Mouse (Mus musculus): Measurements from ENCODE around the gene Trim59. TPM values are rescaled to one million over a fixed set of nuclear protein-coding genes. Genes with fewer than 3 reads are reported as not detected.

The Trim59 gene
- polyA plus RNA-seq (2014; fragmentation: Nextera tagmentation; extraction: Ambion mirVana), result 28.0 and 35.7 TPM in 2 replicates

- Histone ChIP-seq H3K27me3 (ENCODE audit: control insufficient read depth, insufficient read depth, low read length) (no peaks in the 10 kb centered on the region), H3K4me1 (ENCODE audit: control insufficient read depth, insufficient read depth, low read length) (0 out of 2 replicates have a peak, but pooled peaks cover 3% of the 10 kb centered on the region), H3K4me2 (ENCODE audit: low read depth, low read length) (peak within 1 kb of the TSS; percentile 93), H3K9ac (replicated peaks; ENCODE audit: low read depth, low read length) (peak within 1 kb of the TSS; percentile 88), H3K36me3 (ENCODE audit: control insufficient read depth, insufficient read depth, low read length) (no peaks in the 10 kb centered on the region), H3K9me3 (ENCODE audit: control insufficient read depth, low read length) (no peaks in the 10 kb centered on the region), H3K27ac (ENCODE audit: low read depth, low read length) (peak within 1 kb of the TSS; percentile 84), H3K4me3 (ENCODE audit: low read depth, low read length) (peak within 1 kb of the TSS; percentile 79)
- WGBS, result under 1% methylated on average over 73 of the region's 80 CpGs
- peak; percentile 98 for ATAC-seq (ENCODE audit: low read depth)
These were observed at the start of gene Trim59 for GRCm38 (mm10) chr3:69044645-69045399. Trim59 (minus strand) TSS chr3:69044755.

DNA sequence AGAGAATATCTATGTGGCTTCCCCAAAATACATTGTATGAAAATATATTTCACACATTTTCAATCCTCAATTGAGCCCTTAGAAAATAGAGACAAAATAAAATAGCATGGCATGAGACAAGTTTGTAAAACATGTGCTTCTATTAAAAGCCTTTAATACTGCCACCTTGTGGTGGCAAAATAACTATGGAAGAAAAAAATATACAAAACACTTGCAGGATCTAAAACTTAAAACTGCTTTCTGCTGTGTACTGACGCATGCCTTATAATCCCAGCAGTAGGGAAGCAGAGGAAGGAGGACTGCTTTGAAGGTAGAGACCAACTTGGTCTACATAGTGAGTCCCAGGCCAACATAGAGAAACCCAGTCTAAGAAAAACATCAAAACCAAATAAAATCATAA is 19.4 kb upstream of the Trim59 start:
- ATAC-seq (ENCODE audit: low read depth), result no peak
- H3K4me1 ChIP-seq (ENCODE audit: control insufficient read depth, insufficient read depth, low read length), result no peaks in the 10 kb centered on the region
- no peaks in the 10 kb centered on the region for H3K36me3 ChIP-seq (ENCODE audit: control insufficient read depth, insufficient read depth, low read length)
- no peaks in the 10 kb centered on the region for H3K9me3 ChIP-seq (ENCODE audit: control insufficient read depth, low read length)
- no peak overlapping the region for H3K27ac ChIP-seq (ENCODE audit: low read depth, low read length)
- 64% methylated on average over 1 of the region's 1 CpGs for WGBS
- H3K9ac ChIP-seq (replicated peaks; ENCODE audit: low read depth, low read length), result no peak overlapping the region
- no peak overlapping the region for H3K4me2 ChIP-seq (ENCODE audit: low read depth, low read length)
- H3K27me3 ChIP-seq (ENCODE audit: control insufficient read depth, insufficient read depth, low read length), result no peaks in the 10 kb centered on the region
- no peak overlapping the region for H3K4me3 ChIP-seq (ENCODE audit: low read depth, low read length)

DNA sequence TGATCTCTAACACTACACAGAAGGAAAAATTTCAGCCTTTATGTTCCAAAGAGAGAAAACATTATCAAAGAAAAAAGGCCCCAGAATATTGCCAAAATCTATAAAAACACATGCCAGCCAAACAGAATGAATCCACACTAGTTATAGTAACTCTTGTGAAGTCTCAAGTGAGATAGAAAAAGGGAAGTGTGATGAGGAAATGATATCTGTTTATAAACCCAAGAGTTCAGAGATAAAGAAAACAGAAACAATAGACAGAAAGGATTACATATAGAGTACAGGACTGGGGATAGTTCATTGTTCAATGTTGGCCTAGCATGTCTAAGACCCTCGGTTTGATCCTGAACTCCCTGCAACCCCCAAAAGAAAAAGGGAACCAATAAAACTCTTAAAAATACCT is 18.2 kb upstream of the Trim59 start:
- no peak overlapping the region for H3K27ac ChIP-seq (ENCODE audit: low read depth, low read length)
- H3K9ac ChIP-seq (replicated peaks; ENCODE audit: low read depth, low read length), result no peak overlapping the region
- no peaks in the 10 kb centered on the region for H3K36me3 ChIP-seq (ENCODE audit: control insufficient read depth, insufficient read depth, low read length)
- no peaks in the 10 kb centered on the region for H3K4me1 ChIP-seq (ENCODE audit: control insufficient read depth, insufficient read depth, low read length)
- no peak for ATAC-seq (ENCODE audit: low read depth)
- no peak overlapping the region for H3K4me3 ChIP-seq (ENCODE audit: low read depth, low read length)
- no peaks in the 10 kb centered on the region for H3K9me3 ChIP-seq (ENCODE audit: control insufficient read depth, low read length)
- no peak overlapping the region for H3K4me2 ChIP-seq (ENCODE audit: low read depth, low read length)
- H3K27me3 ChIP-seq (ENCODE audit: control insufficient read depth, insufficient read depth, low read length), result no peaks in the 10 kb centered on the region
- WGBS, result 89% methylated on average over 1 of the region's 1 CpGs

DNA sequence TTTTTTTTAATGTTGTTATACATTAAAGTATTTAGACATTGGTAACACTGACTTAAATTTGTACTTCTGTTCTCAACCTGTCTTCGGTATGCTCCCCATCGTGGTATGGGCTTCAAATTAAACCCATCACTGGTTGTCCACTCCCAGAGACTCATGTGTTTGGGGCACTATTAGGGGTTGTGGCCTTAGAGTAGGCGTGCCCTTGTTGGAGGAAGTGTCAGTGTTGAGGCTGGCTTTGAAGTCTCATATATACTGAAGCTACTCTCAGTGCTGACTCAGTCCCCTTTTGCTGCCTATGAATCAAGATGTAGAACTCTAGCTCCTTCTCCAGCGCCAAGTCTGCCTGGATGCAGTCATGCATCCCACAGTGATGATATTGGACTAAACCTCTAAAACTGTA is 16.1 kb upstream of the Trim59 start:
- Histone ChIP-seq H3K9ac (replicated peaks; ENCODE audit: low read depth, low read length) (no peak overlapping the region), H3K4me2 (ENCODE audit: low read depth, low read length) (no peak overlapping the region), H3K27ac (ENCODE audit: low read depth, low read length) (no peak overlapping the region), H3K36me3 (ENCODE audit: control insufficient read depth, insufficient read depth, low read length) (no peaks in the 10 kb centered on the region), H3K9me3 (ENCODE audit: control insufficient read depth, low read length) (no peaks in the 10 kb centered on the region), H3K4me3 (ENCODE audit: low read depth, low read length) (no peak overlapping the region), H3K27me3 (ENCODE audit: control insufficient read depth, insufficient read depth, low read length) (no peaks in the 10 kb centered on the region), H3K4me1 (ENCODE audit: control insufficient read depth, insufficient read depth, low read length) (no peaks in the 10 kb centered on the region)
- WGBS, result 97% methylated on average over 4 of the region's 4 CpGs
- ATAC-seq (ENCODE audit: low read depth), result no peak

- no peak for ATAC-seq (ENCODE audit: low read depth)
- WGBS, result 89% methylated on average over 3 of the region's 3 CpGs
- no peak overlapping the region for H3K27ac ChIP-seq (ENCODE audit: low read depth, low read length)
These were observed 11.3 kb upstream of the Trim59 start for GRCm38 (mm10) chr3:69055871-69056270.

GRCm38 (mm10) chr3:69054760-69055432 is 10.3 kb upstream of the Trim59 start:
- Histone ChIP-seq H3K27me3 (ENCODE audit: control insufficient read depth, insufficient read depth, low read length) (no peaks in the 10 kb centered on the region), H3K9me3 (ENCODE audit: control insufficient read depth, low read length) (no peaks in the 10 kb centered on the region), H3K4me1 (ENCODE audit: control insufficient read depth, insufficient read depth, low read length) (no peaks in the 10 kb centered on the region), H3K36me3 (ENCODE audit: control insufficient read depth, insufficient read depth, low read length) (no peaks in the 10 kb centered on the region), H3K27ac (ENCODE audit: low read depth, low read length) (no peak overlapping the region), H3K4me3 (ENCODE audit: low read depth, low read length) (no peak overlapping the region), H3K9ac (replicated peaks; ENCODE audit: low read depth, low read length) (no peak overlapping the region), H3K4me2 (ENCODE audit: low read depth, low read length) (no peak overlapping the region)
- ATAC-seq (ENCODE audit: low read depth), result no peak
- 93% methylated on average over 7 of the region's 7 CpGs for WGBS

More at GRCm38 (mm10) chr3:69055871-69056270, 11.3 kb upstream of the Trim59 start:
- H3K9me3 ChIP-seq (ENCODE audit: control insufficient read depth, low read length), result no peaks in the 10 kb centered on the region
- no peaks in the 10 kb centered on the region for H3K27me3 ChIP-seq (ENCODE audit: control insufficient read depth, insufficient read depth, low read length)
- H3K9ac ChIP-seq (replicated peaks; ENCODE audit: low read depth, low read length), result no peak overlapping the region
- H3K36me3 ChIP-seq (ENCODE audit: control insufficient read depth, insufficient read depth, low read length), result no peaks in the 10 kb centered on the region
- no peak overlapping the region for H3K4me3 ChIP-seq (ENCODE audit: low read depth, low read length)
- no peaks in the 10 kb centered on the region for H3K4me1 ChIP-seq (ENCODE audit: control insufficient read depth, insufficient read depth, low read length)
- H3K4me2 ChIP-seq (ENCODE audit: low read depth, low read length), result no peak overlapping the region

- Histone ChIP-seq H3K9ac (replicated peaks; ENCODE audit: low read depth, low read length) (no peak overlapping the region), H3K27me3 (ENCODE audit: control insufficient read depth, insufficient read depth, low read length) (no peaks in the 10 kb centered on the region), H3K4me2 (ENCODE audit: low read depth, low read length) (no peak overlapping the region), H3K9me3 (ENCODE audit: control insufficient read depth, low read length) (no peaks in the 10 kb centered on the region), H3K36me3 (ENCODE audit: control insufficient read depth, insufficient read depth, low read length) (no peaks in the 10 kb centered on the region), H3K27ac (ENCODE audit: low read depth, low read length) (no peak overlapping the region), H3K4me3 (ENCODE audit: low read depth, low read length) (no peak overlapping the region), H3K4me1 (ENCODE audit: control insufficient read depth, insufficient read depth, low read length) (no peaks in the 10 kb centered on the region)
- WGBS, result 92% methylated on average over 11 of the region's 11 CpGs
- no peak for ATAC-seq (ENCODE audit: low read depth)
These were observed 7.3 kb upstream of the Trim59 start for GRCm38 (mm10) chr3:69051894-69052293.

DNA sequence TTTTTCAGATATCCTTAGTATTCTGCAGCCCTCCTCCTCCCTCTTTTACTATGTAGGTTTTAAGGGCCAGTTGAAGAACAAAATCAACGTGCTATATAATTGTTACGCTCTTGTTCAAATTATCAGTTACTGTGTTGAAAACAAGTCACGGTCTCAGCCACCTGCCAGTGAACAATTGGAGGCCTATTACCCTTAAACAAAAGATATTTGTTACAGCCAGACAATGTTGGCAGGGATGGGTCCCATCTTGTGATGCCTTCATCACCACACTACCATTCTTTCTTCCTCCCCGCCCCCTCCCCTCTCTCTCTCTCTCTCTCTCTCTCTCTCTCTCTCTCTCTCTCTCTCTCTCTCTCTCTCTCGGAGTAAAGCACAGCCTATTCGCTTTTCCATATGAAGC is 4.5 kb upstream of the Trim59 start:
- WGBS, result 54% methylated on average over 6 of the region's 6 CpGs
- H3K9me3 ChIP-seq (ENCODE audit: control insufficient read depth, low read length), result no peaks in the 10 kb centered on the region
- H3K4me3 ChIP-seq (ENCODE audit: low read depth, low read length), result no peak overlapping the region
- H3K27ac ChIP-seq (ENCODE audit: low read depth, low read length), result no peak overlapping the region
- ATAC-seq (ENCODE audit: low read depth), result no peak
- no peaks in the 10 kb centered on the region for H3K27me3 ChIP-seq (ENCODE audit: control insufficient read depth, insufficient read depth, low read length)
- no peak overlapping the region for H3K4me2 ChIP-seq (ENCODE audit: low read depth, low read length)
- no peaks in the 10 kb centered on the region for H3K4me1 ChIP-seq (ENCODE audit: control insufficient read depth, insufficient read depth, low read length)
- no peak overlapping the region for H3K9ac ChIP-seq (replicated peaks; ENCODE audit: low read depth, low read length)
- H3K36me3 ChIP-seq (ENCODE audit: control insufficient read depth, insufficient read depth, low read length), result no peaks in the 10 kb centered on the region

DNA sequence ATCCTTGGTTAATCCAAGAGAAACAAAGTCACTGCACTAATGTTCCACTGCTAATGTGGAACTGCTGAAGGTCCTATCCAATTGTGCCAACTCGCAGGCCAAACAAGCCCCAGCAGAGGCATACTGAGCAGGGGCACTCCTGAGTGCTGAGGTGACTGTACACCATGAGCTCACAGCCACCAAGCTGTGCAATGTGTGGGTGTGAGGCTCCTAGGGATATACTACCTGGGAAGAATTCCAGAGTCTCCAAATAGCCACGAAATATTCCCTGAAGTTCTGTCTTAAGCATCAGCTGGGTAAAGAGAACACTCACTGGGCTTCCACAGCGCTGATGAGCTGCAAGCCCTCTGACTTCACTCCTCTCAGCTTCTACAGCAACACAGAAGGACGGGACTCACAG is 3.1 kb upstream of the Trim59 start:
- WGBS, result 86% methylated on average over 4 of the region's 4 CpGs
- no peak for ATAC-seq (ENCODE audit: low read depth)

More for the DNA sequence above, 3.1 kb upstream of the Trim59 start:
- Histone ChIP-seq H3K36me3 (ENCODE audit: control insufficient read depth, insufficient read depth, low read length) (no peaks in the 10 kb centered on the region), H3K4me1 (ENCODE audit: control insufficient read depth, insufficient read depth, low read length) (0 out of 2 replicates have a peak, but pooled peaks cover 3% of the 10 kb centered on the region), H3K4me2 (ENCODE audit: low read depth, low read length) (no peak overlapping the region), H3K4me3 (ENCODE audit: low read depth, low read length) (no peak overlapping the region), H3K9ac (replicated peaks; ENCODE audit: low read depth, low read length) (no peak overlapping the region), H3K9me3 (ENCODE audit: control insufficient read depth, low read length) (no peaks in the 10 kb centered on the region), H3K27me3 (ENCODE audit: control insufficient read depth, insufficient read depth, low read length) (no peaks in the 10 kb centered on the region), H3K27ac (ENCODE audit: low read depth, low read length) (no peak overlapping the region)

Data from neural tube, embryonic 14.5 days (tissue).